ENCODE assay signal across 8 mouse cellular contexts in the genomic region with DNA sequence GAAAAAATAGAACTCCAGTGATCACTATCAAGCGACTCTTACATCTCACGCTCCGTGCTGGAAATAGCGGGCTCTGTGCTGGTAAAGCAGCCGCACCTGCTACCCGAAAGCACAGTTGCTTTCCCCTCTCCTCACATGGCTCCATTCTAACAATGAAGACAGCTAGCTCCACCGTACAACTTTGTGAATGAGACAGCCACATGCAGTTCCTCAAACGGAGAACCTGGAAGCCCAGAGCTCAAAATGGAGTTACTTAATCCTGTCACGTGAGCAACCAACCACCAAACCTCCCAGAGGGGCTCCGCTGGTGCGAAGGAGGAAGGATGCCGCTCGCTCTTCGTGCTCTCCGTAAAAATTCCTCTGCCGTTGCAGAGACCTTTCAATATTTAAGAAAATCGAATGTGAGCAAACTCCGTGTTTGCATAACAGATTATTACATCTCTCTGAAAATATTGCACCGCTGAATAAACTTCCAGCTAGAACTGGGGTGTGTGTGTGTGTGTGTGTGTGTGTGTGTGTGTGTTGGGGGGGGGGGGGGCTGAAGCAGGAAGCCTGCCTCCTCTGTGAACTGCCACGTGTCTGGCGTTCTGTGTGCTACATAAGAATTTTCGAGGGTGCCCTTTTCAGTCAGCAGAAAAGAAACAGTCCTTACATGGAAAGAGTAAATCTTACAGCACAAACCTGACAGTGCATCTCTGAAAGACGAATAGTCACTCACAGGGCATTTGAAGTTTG.
DNase-seq lines count a peak whose midpoint lies in the region; ATAC-seq and TF ChIP-seq lines count a peak whose summit lies in the region.

No protein-coding gene starts in this region.

- intact Hi-C loops in heart, postnatal 25 days (cut with DNase I), result no loop called here

- H3K27me3 ChIP-seq in heart, embryonic 14.5 days (ENCODE audit: control insufficient read depth, insufficient read depth, low read length), result no peaks in the 10 kb centered on the region
- H3K27me3 ChIP-seq in embryonic facial prominence, embryonic 13.5 days, result no peaks in the 10 kb centered on the region
- no peaks in the 10 kb centered on the region for H3K27me3 ChIP-seq in neural tube, embryonic 15.5 days (replicated peaks)

- H3K4me2 ChIP-seq in heart, embryonic 14.5 days (ENCODE audit: low read length), result peak overlapping the region; percentile 33
- H3K4me2 ChIP-seq in embryonic facial prominence, embryonic 13.5 days, result peak overlapping the region; percentile 48
- H3K4me2 ChIP-seq in neural tube, embryonic 15.5 days, result peak overlapping the region; percentile 52

- no peaks in the 10 kb centered on the region for H3K36me3 ChIP-seq in heart, embryonic 14.5 days (ENCODE audit: control insufficient read depth, insufficient read depth, low read length)
- H3K36me3 ChIP-seq in embryonic facial prominence, embryonic 13.5 days, result no peaks in the 10 kb centered on the region
- no peaks in the 10 kb centered on the region for H3K36me3 ChIP-seq in neural tube, embryonic 15.5 days

- no peak for TF ChIP-seq CTCF in layer of hippocampus, adult 2 months (conservative IDR thresholded peaks at IDR 0.05)

- no peak for ATAC-seq in heart, embryonic 14.5 days (ENCODE audit: insufficient number of reproducible peaks, insufficient read depth, low FRiP score, low read depth)
- ATAC-seq in embryonic facial prominence, embryonic 13.5 days (ENCODE audit: insufficient number of reproducible peaks, insufficient read depth, low FRiP score, low TSS enrichment, low read depth), result no peak
- peak; percentile 32 for ATAC-seq in neural tube, embryonic 15.5 days (ENCODE audit: low FRiP score)

- WGBS in heart, embryonic 14.5 days, result 61% methylated on average over 23 of the region's 23 CpGs
- 55% methylated on average over 23 of the region's 23 CpGs for WGBS in embryonic facial prominence, embryonic 13.5 days
- 44% methylated on average over 23 of the region's 23 CpGs for WGBS in neural tube, embryonic 15.5 days

- no peak overlapping the region for H3K27ac ChIP-seq in heart, embryonic 14.5 days (replicated peaks in 1 of 2; ENCODE audit: control insufficient read depth in 1 of 2, insufficient read depth in 1 of 2, low read depth in 2 of 2, low read length in 2 of 2)
- 0 out of 2 replicates have a peak overlapping the region, but pooled peaks have one; percentile 33 for H3K27ac ChIP-seq in embryonic facial prominence, embryonic 13.5 days
- H3K27ac ChIP-seq in layer of hippocampus, adult 2 months, result peak overlapping the region; percentile 46; the same call in 1 of the 2 replicates
- H3K27ac ChIP-seq in neural tube, embryonic 15.5 days (replicated peaks), result peak overlapping the region; percentile 48; the same call in 1 of the 2 replicates

- H3K9ac ChIP-seq in heart, embryonic 14.5 days (ENCODE audit: low read length), result no peak overlapping the region
- no peak overlapping the region for H3K9ac ChIP-seq in embryonic facial prominence, embryonic 13.5 days
- no peak overlapping the region for H3K9ac ChIP-seq in neural tube, embryonic 15.5 days (replicated peaks)

- H3K4me1 ChIP-seq in heart, embryonic 14.5 days (ENCODE audit: control insufficient read depth in 2 of 2, insufficient read depth in 2 of 2, low read length in 2 of 2), result no peaks in the 10 kb centered on the region
- H3K4me1 ChIP-seq in embryonic facial prominence, embryonic 13.5 days, result peaks cover 16% of the 10 kb centered on the region
- peaks cover 20% of the 10 kb centered on the region for H3K4me1 ChIP-seq in neural tube, embryonic 15.5 days

- DNase-seq in heart, postnatal 25 days (ENCODE audit: low spot score), result no peak
- DNase-seq in layer of hippocampus, adult 2 months (ENCODE audit: low spot score in 2 of 2), result peak in 1 of 2 experiments; percentile 21
- DNase-seq in adrenal gland, postnatal 10 days, result no peak
- no peak for DNase-seq in lung, adult 18-20 months
- no peak for DNase-seq in urinary bladder, postnatal 25 days (ENCODE audit: low spot score)

- H3K4me3 ChIP-seq in heart, embryonic 14.5 days (ENCODE audit: control insufficient read depth in 1 of 2, insufficient read depth in 1 of 2, low read depth in 1 of 2, low read length in 2 of 2), result no peak overlapping the region
- H3K4me3 ChIP-seq in embryonic facial prominence, embryonic 13.5 days, result no peak overlapping the region
- H3K4me3 ChIP-seq in layer of hippocampus, adult 2 months, result peak overlapping the region; percentile 45
- H3K4me3 ChIP-seq in neural tube, embryonic 15.5 days (replicated peaks), result peak overlapping the region; percentile 28

- H3K9me3 ChIP-seq in heart, embryonic 14.5 days (ENCODE audit: control insufficient read depth, low read length), result no peaks in the 10 kb centered on the region
- no peaks in the 10 kb centered on the region for H3K9me3 ChIP-seq in embryonic facial prominence, embryonic 13.5 days
- no peaks in the 10 kb centered on the region for H3K9me3 ChIP-seq in neural tube, embryonic 15.5 days (replicated peaks)

Comparison
In these comparisons a context has a peak if more than half of its experiments do, and no peak if none do; other contexts are left out.
1. H3K27ac ChIP-seq: peak in embryonic facial prominence, embryonic 13.5 days (single experiment), layer of hippocampus, adult 2 months (single experiment) and neural tube, embryonic 15.5 days (single experiment); none in heart, embryonic 14.5 days (0 of 2).
2. H3K4me3 ChIP-seq: peak in layer of hippocampus, adult 2 months (single experiment) and neural tube, embryonic 15.5 days (single experiment); none in heart, embryonic 14.5 days (0 of 2) and embryonic facial prominence, embryonic 13.5 days (single experiment).
3. Peak in every context shown above with its lines, with median percentiles within 50 percentile points of each other: H3K4me2 ChIP-seq.